Mouse (Mus musculus) liver, adult 2 months (tissue): ENCODE measurements around the gene Gpm6b. TPM values are rescaled to one million over a fixed set of nuclear protein-coding genes. Genes with fewer than 3 reads are reported as not detected.

Source experiments
- DNase-seq: peaks from one replicate; pipeline ENCODE4 v3.0.0-alpha.2; 2011; ENCODE audit warnings: low read depth, low spot score; ENCODE audit errors: extremely low read depth
- H3K27ac ChIP-seq: fragments of 200-500 bp; replicated peaks from 2 replicates; pipeline ENCODE4 v1.5.1; 2012; ENCODE audit warnings: low read depth, mild to moderate bottlenecking, control low read depth, inconsistent platforms, low read length; ENCODE audit not compliant: insufficient read depth
- H3K27me3 ChIP-seq: fragments of 200-500 bp; 2 replicates; pipeline ENCODE4 v1.6.1; 2012; ENCODE audit warnings: mild to moderate bottlenecking, moderate library complexity, low read length, inconsistent platforms; ENCODE audit not compliant: control insufficient read depth, insufficient read depth
- H3K36me3 ChIP-seq: fragments of 200-500 bp; 2 replicates; pipeline ENCODE4 v1.6.1; 2012; ENCODE audit warnings: low read length, inconsistent platforms; ENCODE audit not compliant: control insufficient read depth, insufficient read depth
- H3K4me1 ChIP-seq: fragments of 200-500 bp; 2 replicates; pipeline ENCODE4 v1.6.1; 2011; ENCODE audit warnings: low read length; ENCODE audit not compliant: control insufficient read depth, insufficient read depth
- H3K4me3 ChIP-seq: fragments of 200-500 bp; 2 replicates; pipeline ENCODE4 v1.5.1; 2011; ENCODE audit warnings: low read depth, mild to moderate bottlenecking, control low read depth, low read length, moderate library complexity; ENCODE audit not compliant: insufficient read depth
- H3K79me2 ChIP-seq: fragments of 200-500 bp; 2 replicates; pipeline ENCODE4 v1.6.1; 2012; ENCODE audit warnings: inconsistent platforms, mild to moderate bottlenecking, low read length, moderate library complexity; ENCODE audit not compliant: control insufficient read depth, insufficient read depth
- H3K9ac ChIP-seq: fragments of 200-500 bp; 2 replicates; pipeline ENCODE4 v1.6.1; 2012; ENCODE audit warnings: low read depth, mild to moderate bottlenecking, control low read depth, inconsistent platforms, low read length
- CTCF ChIP-seq: fragments of 200-500 bp; IDR thresholded peaks from 2 replicates; pipeline ENCODE4 v1.5.1; 2011; ENCODE audit warnings: low read depth, low read length, control low read depth
- POLR2A ChIP-seq: fragments of 200-500 bp; IDR thresholded peaks from 2 replicates; pipeline ENCODE4 v1.6.1; 2011; ENCODE audit warnings: low read length, control low read depth; ENCODE audit not compliant: insufficient read depth; ENCODE audit errors: extremely low read depth
- WGBS: fragments of 180-500 bp; shearing (Covaris S2); methylation state at CpG from one replicate; pipeline ENCODE4 v1.1.7; 2018; 5-methylcytosine and 5-hydroxymethylcytosine counted together
- polyA plus RNA-seq: library from polyadenylated mRNA; depleted of rRNA; stranded (reverse); fragments of >200 nt; gene quantifications from 2 replicates; pipeline ENCODE4 v1.2.3, GENCODE M21; 2012
- total RNA-seq: library from RNA; depleted of rRNA; stranded (reverse); fragments of >200 nt; gene quantifications from 2 replicates; pipeline ENCODE4 v1.2.3, GENCODE M21; 2014

Gpm6b gene
- total and polyA plus RNA-seq, 2 experiments, result 0.24 to 1.3 TPM

GRCm38 (mm10) chrX:166365458-166366213 is 126.9 kb downstream of the Gpm6b start:
- Histone ChIP-seq H3K36me3 (no peaks in the 10 kb centered on the region), H3K27me3 (no peaks in the 10 kb centered on the region), H3K9ac (no peak overlapping the region), H3K4me3 (no peak overlapping the region), H3K4me1 (no peaks in the 10 kb centered on the region), H3K27ac (no peak overlapping the region), H3K79me2 (no peaks in the 10 kb centered on the region)
- no peak for DNase-seq
- 82% methylated on average over 8 of the region's 8 CpGs for WGBS
- TF ChIP-seq POLR2A (no peak), CTCF (no peak)

DNA sequence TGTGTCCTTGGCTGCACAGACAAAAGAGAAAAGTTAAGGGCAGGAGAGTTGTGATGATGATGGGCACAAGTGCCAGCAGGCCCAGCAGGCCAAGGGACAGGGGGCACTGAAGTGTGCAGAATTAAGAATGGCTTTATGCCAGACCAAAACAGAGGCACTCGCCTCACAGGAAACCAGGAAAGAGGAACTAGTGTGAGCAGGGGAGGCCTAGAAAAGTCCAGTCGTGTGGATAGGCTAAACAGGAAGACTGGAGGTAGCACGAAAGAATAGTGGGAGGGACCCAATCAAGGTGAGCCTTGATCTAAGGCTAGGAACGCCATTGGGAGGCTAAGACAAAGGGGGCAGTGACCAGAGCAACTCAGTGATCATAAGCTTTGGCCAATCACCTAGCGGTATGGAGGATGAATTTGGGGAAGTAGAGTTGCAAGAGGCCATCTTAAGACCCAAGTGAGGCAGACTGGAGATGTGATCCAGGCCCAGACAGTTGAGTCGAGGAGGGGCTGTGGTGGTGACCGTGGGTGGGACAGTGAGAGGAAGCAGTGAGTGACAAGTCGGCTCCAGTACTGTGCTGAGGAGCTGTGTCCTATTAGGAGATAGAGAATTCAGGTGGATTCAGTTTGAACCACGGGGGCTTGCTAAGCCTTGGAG is 138.1 kb downstream of the Gpm6b start:
- Histone ChIP-seq H3K27me3 (no peaks in the 10 kb centered on the region), H3K9ac (no peak overlapping the region), H3K4me1 (no peaks in the 10 kb centered on the region), H3K79me2 (no peaks in the 10 kb centered on the region), H3K27ac (no peak overlapping the region), H3K36me3 (no peaks in the 10 kb centered on the region), H3K4me3 (no peak overlapping the region)
- WGBS, result 76% methylated on average over 9 of the region's 9 CpGs
- TF ChIP-seq POLR2A (no peak), CTCF (no peak)
- DNase-seq, result no peak

- no peak for DNase-seq
- Histone ChIP-seq H3K4me3 (no peak overlapping the region), H3K36me3 (no peaks in the 10 kb centered on the region), H3K4me1 (no peaks in the 10 kb centered on the region), H3K9ac (no peak overlapping the region), H3K79me2 (no peaks in the 10 kb centered on the region), H3K27ac (no peak overlapping the region), H3K27me3 (no peaks in the 10 kb centered on the region)
- TF ChIP-seq CTCF (no peak), POLR2A (no peak)
- 88% methylated on average over 5 of the region's 5 CpGs for WGBS
Measured at GRCm38 (mm10) chrX:166378652-166379051, 139.9 kb downstream of the Gpm6b start.

DNA sequence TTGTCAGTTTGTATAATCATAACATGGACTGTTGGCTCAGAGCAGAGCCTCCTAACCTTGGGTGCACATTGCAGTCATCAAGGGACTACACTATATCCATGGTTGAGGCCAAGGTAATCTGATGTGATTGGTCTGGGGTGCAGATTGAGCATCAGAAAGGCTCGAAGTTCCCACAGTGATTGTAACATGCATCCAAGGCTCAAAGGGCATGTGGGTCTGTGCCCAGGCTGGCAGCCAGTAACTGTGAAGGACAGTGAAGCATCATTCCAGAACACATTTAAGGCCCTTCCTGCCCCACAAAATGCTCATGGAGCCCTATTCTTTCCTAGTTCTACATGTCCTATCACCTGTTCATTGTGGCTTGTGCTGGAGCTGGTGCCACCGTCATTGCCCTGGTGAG is 144.9 kb downstream of the Gpm6b start:
- TF ChIP-seq CTCF, result no peak
- TF ChIP-seq POLR2A, result no peak
- WGBS, result 62% methylated on average over 2 of the region's 2 CpGs
- H3K27ac ChIP-seq, result no peak overlapping the region
- H3K79me2 ChIP-seq, result no peaks in the 10 kb centered on the region
- peak; percentile 39 for DNase-seq
- no peaks in the 10 kb centered on the region for H3K4me1 ChIP-seq
- no peaks in the 10 kb centered on the region for H3K36me3 ChIP-seq
- H3K4me3 ChIP-seq, result no peak overlapping the region
- H3K9ac ChIP-seq, result no peak overlapping the region
- H3K27me3 ChIP-seq, result no peaks in the 10 kb centered on the region

- no peak overlapping the region for H3K27ac ChIP-seq
Measured at GRCm38 (mm10) chrX:166384935-166385334, 146.2 kb downstream of the Gpm6b start.

DNA sequence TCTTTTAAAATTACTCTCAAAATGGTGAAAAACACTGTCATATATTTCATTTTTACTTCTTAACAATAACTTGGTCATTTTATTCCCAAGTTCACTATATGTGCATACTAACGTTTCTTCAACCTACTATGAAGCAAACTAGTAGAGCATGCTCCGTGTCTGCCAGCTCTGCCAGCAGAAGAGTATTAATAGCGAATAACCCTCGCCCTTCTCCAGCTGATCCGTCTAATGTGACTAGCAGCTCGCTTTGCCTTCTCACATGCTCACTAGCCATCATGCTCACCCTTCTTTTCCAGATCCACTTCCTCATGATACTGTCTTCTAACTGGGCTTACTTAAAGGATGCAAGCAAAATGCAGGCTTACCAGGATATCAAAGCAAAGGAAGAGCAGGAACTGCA is 147.9 kb downstream of the Gpm6b start:
- no peaks in the 10 kb centered on the region for H3K79me2 ChIP-seq
- TF ChIP-seq CTCF (no peak), POLR2A (no peak)
- WGBS, result 77% methylated on average over 6 of the region's 6 CpGs

More at GRCm38 (mm10) chrX:166384935-166385334, 146.2 kb downstream of the Gpm6b start:
- H3K4me1 ChIP-seq, result no peaks in the 10 kb centered on the region
- H3K4me3 ChIP-seq, result no peak overlapping the region
- WGBS, result 60% methylated on average over 3 of the region's 3 CpGs
- H3K36me3 ChIP-seq, result no peaks in the 10 kb centered on the region
- DNase-seq, result peak; percentile 25
- H3K27me3 ChIP-seq, result no peaks in the 10 kb centered on the region
- no peak overlapping the region for H3K9ac ChIP-seq
- no peaks in the 10 kb centered on the region for H3K79me2 ChIP-seq
- TF ChIP-seq POLR2A (no peak), CTCF (no peak)

More for the DNA sequence above, 147.9 kb downstream of the Gpm6b start:
- no peaks in the 10 kb centered on the region for H3K27me3 ChIP-seq
- no peak overlapping the region for H3K4me3 ChIP-seq
- no peak overlapping the region for H3K27ac ChIP-seq
- no peak for DNase-seq
- no peaks in the 10 kb centered on the region for H3K4me1 ChIP-seq
- H3K36me3 ChIP-seq, result peaks cover 3% of the 10 kb centered on the region; the same call in 1 of the 2 replicates
- no peak overlapping the region for H3K9ac ChIP-seq
